10 mouse cellular contexts compared by ENCODE assay signal in genomic region chr13:100525935-100526648, GRCm38 (mm10). TPM values are rescaled to one million over a fixed set of nuclear protein-coding genes. Genes with fewer than 3 reads are reported as not detected.
A peak's percentile ranks its signal among the peaks of the same experiment; 100 is the strongest.
DNase-seq lines count a peak whose midpoint lies in the region; ATAC-seq lines count a peak whose summit lies in the region.
"Had no signal": no experiment of that assay in that cellular context is flagged by ENCODE, and none has a peak within 500 bp of the region (broad histone marks: within the 10 kb centered on the region; RNA-seq: fewer than 3 reads in every experiment).

No protein-coding gene starts in this region.

- no peak overlapping the region for H3K4me2 ChIP-seq in midbrain, embryonic 14.5 days (ENCODE audit: low read length)

- no peaks in the 10 kb centered on the region for H3K36me3 ChIP-seq in midbrain, embryonic 14.5 days (ENCODE audit: control insufficient read depth, insufficient read depth, low read length)

- peak; percentile 55; the same call in 1 of the 2 replicates for ATAC-seq in frontal cortex, adult (ENCODE audit: low TSS enrichment)
- no peak for ATAC-seq in midbrain, embryonic 14.5 days (ENCODE audit: low FRiP score, low TSS enrichment)

- WGBS in midbrain, embryonic 14.5 days, result 82% methylated on average over 6 of the region's 6 CpGs

- no peaks in the 10 kb centered on the region for H3K27me3 ChIP-seq in midbrain, embryonic 14.5 days (ENCODE audit: control insufficient read depth, insufficient read depth, low read length)

- no peaks in the 10 kb centered on the region for H3K9me3 ChIP-seq in midbrain, embryonic 14.5 days (ENCODE audit: control insufficient read depth, low read length)

- no peak overlapping the region for H3K27ac ChIP-seq in midbrain, embryonic 14.5 days (replicated peaks; ENCODE audit: low read depth, low read length)
- H3K27ac ChIP-seq: left cerebral cortex, adult 2 months had no signal

- no peak overlapping the region for H3K9ac ChIP-seq in midbrain, embryonic 14.5 days (replicated peaks; ENCODE audit: low read length)

- no peak for DNase-seq in frontal cortex, postnatal 10 days (ENCODE audit: low spot score in 2 of 2)
- peak; percentile 18 for DNase-seq in lung, postnatal 10 days
- DNase-seq in lung, postnatal 4 days, result no peak
- peak; percentile 68 for DNase-seq in cerebellum, adult 9-11 months
- DNase-seq in lung, postnatal 25 days (ENCODE audit: low spot score), result peak; percentile 28
- DNase-seq in adrenal gland, adult (ENCODE audit: inconsistent age in 2 of 2, low spot score in 1 of 2), result no peak
- DNase-seq in midbrain, embryonic 14.5 days, result no peak
- DNase-seq: adrenal gland, adult 8-10 months had no signal

- no peaks in the 10 kb centered on the region for H3K4me1 ChIP-seq in midbrain, embryonic 14.5 days (ENCODE audit: control insufficient read depth, insufficient read depth, low read length)

- no peak overlapping the region for H3K4me3 ChIP-seq in midbrain, embryonic 14.5 days (replicated peaks; ENCODE audit: low read depth, low read length)
- H3K4me3 ChIP-seq: left cerebral cortex, adult 2 months had no signal

RNA-seq across cellular contexts. Expression of gene Ocln, which starts 26.4 kb away (rescaled TPM):
- polyA plus RNA-seq in midbrain, embryonic 14.5 days (2014; fragmentation: Nextera tagmentation; extraction: Ambion mirVana), result 4.3 and 7.4 TPM in 2 replicates

RNA-seq across cellular contexts. Expression of gene Gtf2h2, which starts 33.7 kb away (rescaled TPM):
- 73.8 and 81.1 TPM in 2 replicates for polyA plus RNA-seq in midbrain, embryonic 14.5 days (2014; fragmentation: Nextera tagmentation; extraction: Ambion mirVana)

Comparison
In these comparisons a context has a peak if more than half of its experiments do, and no peak if none do; other contexts are left out.
1. DNase-seq: peak in lung, postnatal 10 days (single experiment), cerebellum, adult 9-11 months (single experiment) and lung, postnatal 25 days (single experiment); none in frontal cortex, postnatal 10 days (0 of 2), lung, postnatal 4 days (0 of 2), adrenal gland, adult (0 of 2) and midbrain, embryonic 14.5 days (single experiment).